Mouse (Mus musculus) CH12.LX (cell line): ENCODE measurements at regions not wholly inside any gene's neighbourhood (a gene's known extent, or its start where the extent isn't known, plus 50 kb on each side); places are given as distances from the start of the nearest gene placed in this dataset.

Experiments used
- DNase-seq: peaks from one replicate; pipeline ENCODE4 v3.0.0-alpha.2; 2013; ENCODE audit errors: extremely low read depth
- H3K27ac ChIP-seq: 2 replicates; pipeline ENCODE4 v1.5.1; 2012; ENCODE audit warnings: low read depth, mild to moderate bottlenecking, control low read depth, moderate library complexity; ENCODE audit not compliant: insufficient read depth
- H3K27me3 ChIP-seq: replicated peaks from 2 replicates; pipeline ENCODE3; 2012; ENCODE audit warnings: inconsistent platforms
- H3K36me3 ChIP-seq, 2 experiments: replicated peaks in 1 of 2; 2 replicates each; pipeline versions ENCODE3 to v1.6.1; 2012; ENCODE audit warnings: inconsistent platforms in 1 of 2, low read length in 1 of 2, mild to moderate bottlenecking in 1 of 2, mixed read lengths in 1 of 2, moderate library complexity in 1 of 2; ENCODE audit not compliant: control insufficient read depth in 1 of 2, insufficient read depth in 1 of 2
- H3K4me1 ChIP-seq, 2 experiments: 2 replicates each; pipeline ENCODE4 v1.6.1; 2012; ENCODE audit warnings: inconsistent platforms in 1 of 2, moderate library complexity in 1 of 2; ENCODE audit not compliant: insufficient read depth in 2 of 2, control insufficient read depth in 1 of 2
- H3K4me2 ChIP-seq: 2 replicates; pipeline ENCODE4 v1.6.1; 2012; ENCODE audit warnings: low read depth, mild to moderate bottlenecking, control low read depth; ENCODE audit not compliant: poor library complexity, insufficient read depth, severe bottlenecking
- H3K4me3 ChIP-seq, 3 experiments: fragments of 150-350 bp in 1 of 3; sonication (generic) in 1 of 3; replicated peaks in 1 of 3; 2 replicates each; pipeline versions ENCODE3 to v1.5.1; 2011 to 2012; ENCODE audit warnings: low read depth in 2 of 3, low read length in 2 of 3, mild to moderate bottlenecking in 2 of 3, moderate library complexity in 2 of 3, control low read depth in 1 of 3, improper control_type of control experiment in 1 of 3, inconsistent platforms in 1 of 3, mixed read lengths in 1 of 3; ENCODE audit not compliant: poor library complexity in 1 of 3
- H3K79me2 ChIP-seq: replicated peaks from 2 replicates; pipeline ENCODE4 v1.6.1; 2012; ENCODE audit warnings: mild to moderate bottlenecking, moderate library complexity; ENCODE audit not compliant: control insufficient read depth, poor library complexity, insufficient read depth, severe bottlenecking; ENCODE audit errors: extremely low read depth
- H3K9ac ChIP-seq: 2 replicates; pipeline ENCODE4 v1.6.1; 2012; ENCODE audit warnings: low read depth, mild to moderate bottlenecking, control low read depth, moderate library complexity; ENCODE audit not compliant: insufficient read depth
- H3K9me3 ChIP-seq: replicated peaks from 2 replicates; pipeline ENCODE3; 2012; ENCODE audit warnings: low read length, inconsistent platforms, mixed read lengths
- BHLHE40 ChIP-seq: IDR thresholded peaks from 2 replicates; pipeline ENCODE4 v1.6.1; 2011; ENCODE audit warnings: mild to moderate bottlenecking, low read depth, low read length, improper control_type of control experiment
- EP300 ChIP-seq: IDR thresholded peaks from 2 replicates; pipeline ENCODE4 v1.6.1; 2011; ENCODE audit warnings: low read length, improper control_type of control experiment
- IRF4 ChIP-seq: IDR thresholded peaks from 2 replicates; pipeline ENCODE4 v1.6.1; 2014; ENCODE audit warnings: low read depth, mild to moderate bottlenecking, inconsistent platforms, low read length, improper control_type of control experiment
- KAT2A ChIP-seq: IDR thresholded peaks from 2 replicates; pipeline ENCODE4 v1.6.1; 2012; ENCODE audit warnings: low read length, improper control_type of control experiment, inconsistent platforms; ENCODE audit not compliant: insufficient replicate concordance
- MAX ChIP-seq: IDR thresholded peaks from 2 replicates; pipeline ENCODE4 v1.6.1; 2011; ENCODE audit warnings: low read length, improper control_type of control experiment
- MEF2A ChIP-seq: IDR thresholded peaks from 2 replicates; pipeline ENCODE4 v1.6.1; 2014; ENCODE audit warnings: low read depth, mild to moderate bottlenecking, inconsistent platforms, low read length, improper control_type of control experiment, borderline replicate concordance
- MYC ChIP-seq: IDR thresholded peaks from 2 replicates; pipeline ENCODE4 v1.6.1; 2011; ENCODE audit warnings: low read depth, mild to moderate bottlenecking, improper control_type of control experiment, low read length
- NRF1 ChIP-seq: IDR thresholded peaks from 2 replicates; pipeline ENCODE4 v1.6.1; 2014; ENCODE audit warnings: low read depth, mild to moderate bottlenecking, inconsistent platforms, low read length, improper control_type of control experiment, moderate library complexity
- POLR2AphosphoS2 ChIP-seq: IDR thresholded peaks from 2 replicates; pipeline ENCODE4 v1.6.1; 2011; ENCODE audit warnings: low read depth, low read length, improper control_type of control experiment
- RAD21 ChIP-seq: IDR thresholded peaks from 2 replicates; pipeline ENCODE4 v1.6.1; 2011; ENCODE audit warnings: low read depth, mild to moderate bottlenecking, low read length, improper control_type of control experiment, moderate library complexity
- SIN3A ChIP-seq: IDR thresholded peaks from 2 replicates; pipeline ENCODE4 v1.6.1; 2012; ENCODE audit warnings: low read length, improper control_type of control experiment, inconsistent platforms
- TBP ChIP-seq: conservative IDR thresholded peaks from 2 replicates; pipeline ENCODE4 v1.6.1; 2011; ENCODE audit warnings: low read depth, low read length, improper control_type of control experiment
- UBTF ChIP-seq: IDR thresholded peaks from 2 replicates; pipeline ENCODE4 v1.6.1; 2012; ENCODE audit warnings: low read depth, mild to moderate bottlenecking, inconsistent platforms, low read length, improper control_type of control experiment, moderate library complexity
- USF2 ChIP-seq: conservative IDR thresholded peaks from 2 replicates; pipeline ENCODE4 v1.6.1; 2011; ENCODE audit warnings: low read depth, low read length, improper control_type of control experiment
- ZC3H11A ChIP-seq: IDR thresholded peaks from 2 replicates; pipeline ENCODE4 v1.6.1; 2012; ENCODE audit warnings: low read depth, mild to moderate bottlenecking, inconsistent platforms, low read length, improper control_type of control experiment
- dilution Hi-C: fragments of 300-500 bp; cut with MboI; formaldehyde crosslinking; loops from 2 replicates; pipeline ENCODE4 v1.14.3; 2020; ENCODE audit warnings: low sequenced_read_pairs; ENCODE audit not compliant: extremely low pct_unique_long_range_greater_than_20kb, extremely low pct_ligation_motif_present
- in situ Hi-C: fragments of 300-500 bp; cut with MboI; formaldehyde crosslinking; loops from 3 replicates; pipeline ENCODE4 v1.14.3; 2019; ENCODE audit warnings: low sequenced_read_pairs, low pct_ligation_motif_present, low pct_unique_long_range_greater_than_20kb, mixed read lengths

- in situ Hi-C loops (no loop called here), dilution Hi-C loops (no loop called here)
- Histone ChIP-seq H3K79me2 (no peaks in the 10 kb centered on the region), H3K9ac (no peak overlapping the region), H3K27me3 (no peaks in the 10 kb centered on the region), H3K9me3 (peaks cover 5% of the 10 kb centered on the region), H3K4me1 (peaks cover 0 to 4% of the 10 kb centered on the region in 2 experiments; a peak in 1 of 4 replicates), H3K4me2 (no peak overlapping the region), H3K4me3 (no peak overlapping the region), H3K36me3 (no peaks in the 10 kb centered on the region), H3K27ac (no peak overlapping the region)
- no peak for DNase-seq
- TF ChIP-seq ZC3H11A: no peak
These were observed 185.2 kb upstream of the Peli2 start for GRCm38 (mm10) chr14:47935401-47935800.

- H3K9ac ChIP-seq: no peak overlapping the region
- H3K4me3 ChIP-seq: no peak overlapping the region
- peaks cover 5% of the 10 kb centered on the region for H3K9me3 ChIP-seq
- no peaks in the 10 kb centered on the region for H3K27me3 ChIP-seq
- in situ Hi-C loops: no loop called here
- H3K79me2 ChIP-seq: no peaks in the 10 kb centered on the region
- H3K4me1 ChIP-seq: no peaks in the 10 kb centered on the region
- no peak overlapping the region for H3K27ac ChIP-seq
- no peak for DNase-seq
- TF ChIP-seq SIN3A (no peak), RAD21 (no peak), MYC (no peak), POLR2AphosphoS2 (no peak), UBTF (no peak), EP300 (no peak), BHLHE40 (no peak), NRF1 (no peak), KAT2A (no peak), TBP (no peak), IRF4 (no peak), USF2 (no peak), MEF2A (no peak), MAX (no peak)
- TF ChIP-seq, all 38 proteins: peak for 0
- dilution Hi-C loops: no loop called here
- H3K36me3 ChIP-seq: no peaks in the 10 kb centered on the region
- no peak overlapping the region for H3K4me2 ChIP-seq
These were observed 183.5 kb upstream of the Peli2 start for GRCm38 (mm10) chr14:47937081-47937651.
